Mouse (Mus musculus) intestine, embryonic 15.5 days (tissue): Measurements from ENCODE around the gene Ncor1. TPM values are rescaled to one million over a fixed set of nuclear protein-coding genes. Genes with fewer than 3 reads are reported as not detected.
"Not testable (repeated sequence)": the region's sequence is repeated elsewhere in the genome, so short reads cannot be mapped to it uniquely, and the experiment has no call there.

ENCODE experiments used
- ATAC-seq: fragments of 200-750 bp; cut with Nextera tagmentation; 2 replicates; pipeline ENCODE4 v1.8.0; 2017; ENCODE audit warnings: moderate TSS enrichment, moderate library complexity
- H3K27ac ChIP-seq: fragments of 300-500 bp; sonication (generic); 2 replicates; pipeline ENCODE4 v1.5.1; 2015; ENCODE audit warnings: mild to moderate bottlenecking, inconsistent platforms
- H3K27me3 ChIP-seq: fragments of 300-500 bp; sonication (generic); replicated peaks from 2 replicates; pipeline ENCODE4 v1.6.1; 2015; ENCODE audit warnings: inconsistent platforms
- H3K36me3 ChIP-seq: fragments of 300-500 bp; sonication (generic); 2 replicates; pipeline ENCODE4 v1.6.1; 2015; ENCODE audit warnings: inconsistent platforms
- H3K4me1 ChIP-seq: fragments of 300-500 bp; sonication (generic); replicated peaks from 2 replicates; pipeline ENCODE4 v1.6.1; 2015; ENCODE audit warnings: inconsistent platforms
- H3K4me2 ChIP-seq: fragments of 300-500 bp; sonication (generic); replicated peaks from 2 replicates; pipeline ENCODE4 v1.6.1; 2015; ENCODE audit warnings: mild to moderate bottlenecking, inconsistent platforms
- H3K4me3 ChIP-seq: fragments of 300-500 bp; sonication (generic); replicated peaks from 2 replicates; pipeline ENCODE4 v1.5.1; 2015; ENCODE audit warnings: inconsistent platforms
- H3K9ac ChIP-seq: fragments of 300-500 bp; sonication (generic); 2 replicates; pipeline ENCODE4 v1.6.1; 2015; ENCODE audit warnings: inconsistent platforms
- H3K9me3 ChIP-seq: fragments of 300-500 bp; sonication (generic); 2 replicates; pipeline ENCODE4 v1.6.1; 2016; ENCODE audit warnings: inconsistent platforms
- WGBS: fragments of 180-500 bp; shearing (Covaris S2); methylation state at CpG from one replicate; pipeline ENCODE4 v1.1.7; 2015; 5-methylcytosine and 5-hydroxymethylcytosine counted together
- polyA plus RNA-seq: library from polyadenylated mRNA; unstranded; fragments of >200 nt; fragmentation: Nextera tagmentation; extraction: Ambion mirVana; gene quantifications from 2 replicates; pipeline ENCODE4 v1.2.1, GENCODE M21; 2015

Ncor1 gene
- polyA plus RNA-seq, 1 experiment from 2014 or later = 141 TPM

DNA sequence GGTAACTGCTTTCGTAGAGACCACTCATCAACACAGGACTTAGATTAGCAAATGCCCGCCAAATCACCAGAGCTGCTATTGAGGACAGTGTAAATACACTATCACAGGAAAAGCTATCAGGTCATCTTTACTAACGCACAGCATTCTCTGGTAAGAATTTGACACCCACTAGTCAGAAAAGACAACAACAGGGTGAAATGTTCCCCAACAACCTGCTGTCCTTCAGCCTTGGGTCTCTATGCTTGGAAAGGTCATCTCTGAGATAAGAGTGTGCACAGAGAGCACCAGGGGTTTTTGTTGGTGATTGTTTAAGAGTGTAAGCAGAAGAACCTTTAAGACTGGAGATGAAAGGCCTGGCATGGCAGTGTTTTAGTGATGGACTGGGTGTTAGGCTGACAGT lies 134.7 kb downstream of the Ncor1 start:
- no peak overlapping the region for H3K4me3 ChIP-seq
- H3K27ac ChIP-seq = no peak overlapping the region
- WGBS = 73% methylated on average over 3 of the region's 3 CpGs
- no peak overlapping the region for H3K4me2 ChIP-seq
- H3K9me3 ChIP-seq = no peaks in the 10 kb centered on the region
- ATAC-seq = no peak
- no peaks in the 10 kb centered on the region for H3K27me3 ChIP-seq
- peaks cover 37% of the 10 kb centered on the region for H3K36me3 ChIP-seq
- H3K4me1 ChIP-seq = no peaks in the 10 kb centered on the region
- H3K9ac ChIP-seq = no peak overlapping the region

DNA sequence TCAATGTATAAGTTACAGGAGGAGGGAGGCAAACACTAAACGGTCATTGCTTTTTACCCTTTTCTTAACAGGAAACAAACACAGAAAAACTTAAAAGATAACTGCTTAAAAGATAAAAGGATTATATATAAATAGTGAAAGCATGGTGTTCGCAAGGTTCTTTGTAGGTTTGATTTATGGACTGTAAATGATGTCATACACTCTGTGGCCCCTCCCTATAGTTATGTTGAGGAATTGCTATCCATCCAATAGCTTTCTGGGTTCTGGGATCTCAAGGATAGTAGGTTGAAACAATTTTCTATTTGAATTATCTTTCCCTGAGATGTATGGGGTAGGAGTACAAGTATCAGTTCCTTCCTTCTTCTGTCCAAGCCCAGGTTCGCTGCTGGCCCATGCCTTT lies 138.2 kb downstream of the Ncor1 start:
- peak; percentile 77; the same call in 1 of the 2 replicates for ATAC-seq
- Histone ChIP-seq H3K9me3 (no peaks in the 10 kb centered on the region), H3K9ac (no peak overlapping the region), H3K27ac (no peak overlapping the region), H3K4me3 (no peak overlapping the region), H3K27me3 (no peaks in the 10 kb centered on the region), H3K36me3 (peaks cover 39% of the 10 kb centered on the region), H3K4me1 (no peaks in the 10 kb centered on the region), H3K4me2 (no peak overlapping the region)
- WGBS = 65% methylated on average over 3 of the region's 3 CpGs

DNA sequence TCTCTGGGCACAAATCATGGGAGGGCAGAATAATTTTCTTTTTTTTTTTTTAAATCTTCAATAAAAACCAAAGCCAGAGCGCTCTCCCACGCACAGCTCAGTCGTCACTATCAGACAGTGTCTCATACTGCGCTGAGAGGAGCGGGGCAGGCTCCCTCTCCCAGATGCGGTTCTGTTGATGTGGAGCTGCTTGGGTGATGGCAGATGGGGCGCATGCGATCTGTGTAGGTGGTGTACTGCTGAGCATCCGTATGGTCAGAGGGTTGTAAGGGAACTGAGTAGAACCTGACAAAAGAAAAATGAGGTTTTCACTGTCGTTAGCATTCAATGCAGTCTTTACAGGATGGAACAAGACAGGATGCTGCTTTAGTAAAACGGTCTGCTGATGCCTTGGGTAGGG lies 140.6 kb downstream of the Ncor1 start:
- Histone ChIP-seq H3K27ac (no peak overlapping the region), H3K4me1 (no peaks in the 10 kb centered on the region), H3K27me3 (no peaks in the 10 kb centered on the region), H3K4me3 (no peak overlapping the region), H3K9me3 (no peaks in the 10 kb centered on the region), H3K36me3 (peaks cover 32% of the 10 kb centered on the region), H3K9ac (no peak overlapping the region), H3K4me2 (no peak overlapping the region)
- no peak for ATAC-seq
- WGBS = 89% methylated on average over 11 of the region's 11 CpGs

DNA sequence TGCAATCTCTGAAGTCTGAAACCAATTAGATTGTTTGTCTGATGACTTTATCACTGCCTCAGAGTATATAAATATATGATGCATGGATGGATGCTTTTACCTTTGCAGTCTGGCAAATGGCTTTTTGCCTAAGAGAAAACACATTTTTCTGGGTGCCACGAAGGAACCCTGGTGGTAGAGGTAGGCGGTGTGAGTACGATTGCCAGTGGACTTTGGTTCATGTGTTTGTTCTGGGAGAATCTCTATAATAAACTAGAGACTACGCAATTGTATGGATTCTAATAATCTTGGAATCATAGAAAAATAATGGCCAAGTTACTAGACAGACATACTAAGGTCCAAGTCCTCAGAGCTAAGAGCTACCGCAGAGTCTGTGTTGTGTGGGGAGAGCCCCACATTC lies 143.4 kb downstream of the Ncor1 start:
- Histone ChIP-seq H3K27ac (no peak overlapping the region), H3K4me2 (no peak overlapping the region), H3K9ac (no peak overlapping the region), H3K27me3 (no peaks in the 10 kb centered on the region), H3K4me3 (no peak overlapping the region), H3K9me3 (no peaks in the 10 kb centered on the region), H3K4me1 (no peaks in the 10 kb centered on the region), H3K36me3 (peaks cover 27% of the 10 kb centered on the region)
- ATAC-seq = no peak
- WGBS = 86% methylated on average over 5 of the region's 5 CpGs

GRCm38 (mm10) chr11:62309296-62309695 lies 149.0 kb downstream of the Ncor1 start:
- Histone ChIP-seq H3K4me1 (no peaks in the 10 kb centered on the region), H3K36me3 (0 out of 2 replicates have a peak, but pooled peaks cover 13% of the 10 kb centered on the region), H3K27me3 (no peaks in the 10 kb centered on the region), H3K27ac (no peak overlapping the region), H3K4me3 (no peak overlapping the region), H3K9ac (no peak overlapping the region), H3K9me3 (no peaks in the 10 kb centered on the region), H3K4me2 (no peak overlapping the region)
- no peak for ATAC-seq
- WGBS = 89% methylated on average over 2 of the region's 2 CpGs

GRCm38 (mm10) chr11:62305866-62306265 lies 152.5 kb downstream of the Ncor1 start:
- ATAC-seq = no peak
- H3K4me2 ChIP-seq = no peak overlapping the region
- 0 out of 2 replicates have a peak, but pooled peaks cover 9% of the 10 kb centered on the region for H3K36me3 ChIP-seq
- H3K9me3 ChIP-seq = no peaks in the 10 kb centered on the region
- no peak overlapping the region for H3K4me3 ChIP-seq
- no peak overlapping the region for H3K9ac ChIP-seq
- H3K4me1 ChIP-seq = no peaks in the 10 kb centered on the region
- H3K27ac ChIP-seq = no peak overlapping the region
- H3K27me3 ChIP-seq = no peaks in the 10 kb centered on the region
- 94% methylated on average over 2 of the region's 2 CpGs for WGBS

- H3K4me3 ChIP-seq = no peak overlapping the region
- no peaks in the 10 kb centered on the region for H3K36me3 ChIP-seq
- H3K4me1 ChIP-seq = no peaks in the 10 kb centered on the region
- WGBS = 92% methylated on average over 6 of the region's 6 CpGs
- no peak for ATAC-seq
- H3K27me3 ChIP-seq = no peaks in the 10 kb centered on the region
- H3K9me3 ChIP-seq = no peaks in the 10 kb centered on the region
- no peak overlapping the region for H3K27ac ChIP-seq
- no peak overlapping the region for H3K4me2 ChIP-seq
- H3K9ac ChIP-seq = no peak overlapping the region
Observed at GRCm38 (mm10) chr11:62298883-62299282, 159.5 kb downstream of the Ncor1 start.

GRCm38 (mm10) chr11:62294121-62294520 lies 164.2 kb downstream of the Ncor1 start:
- H3K27ac ChIP-seq = no peak overlapping the region
- H3K9me3 ChIP-seq = no peaks in the 10 kb centered on the region
- peaks cover 3% of the 10 kb centered on the region; the same call in 1 of the 2 replicates for H3K36me3 ChIP-seq
- H3K9ac ChIP-seq = no peak overlapping the region
- H3K4me1 ChIP-seq = no peaks in the 10 kb centered on the region
- H3K27me3 ChIP-seq = no peaks in the 10 kb centered on the region
- ATAC-seq = no peak
- 85% methylated on average over 2 of the region's 2 CpGs for WGBS
- H3K4me3 ChIP-seq = no peak overlapping the region
- H3K4me2 ChIP-seq = no peak overlapping the region

- no peak overlapping the region for H3K27ac ChIP-seq
- H3K4me2 ChIP-seq = no peak overlapping the region
- peaks cover 7% of the 10 kb centered on the region for H3K36me3 ChIP-seq
- no peaks in the 10 kb centered on the region for H3K4me1 ChIP-seq
- H3K9me3 ChIP-seq = no peaks in the 10 kb centered on the region
- no peak for ATAC-seq
- no peak overlapping the region for H3K4me3 ChIP-seq
- 91% methylated on average over 1 of the region's 1 CpGs for WGBS
- no peaks in the 10 kb centered on the region for H3K27me3 ChIP-seq
- no peak overlapping the region for H3K9ac ChIP-seq
Observed at GRCm38 (mm10) chr11:62287700-62288099, 170.6 kb downstream of the Ncor1 start.

DNA sequence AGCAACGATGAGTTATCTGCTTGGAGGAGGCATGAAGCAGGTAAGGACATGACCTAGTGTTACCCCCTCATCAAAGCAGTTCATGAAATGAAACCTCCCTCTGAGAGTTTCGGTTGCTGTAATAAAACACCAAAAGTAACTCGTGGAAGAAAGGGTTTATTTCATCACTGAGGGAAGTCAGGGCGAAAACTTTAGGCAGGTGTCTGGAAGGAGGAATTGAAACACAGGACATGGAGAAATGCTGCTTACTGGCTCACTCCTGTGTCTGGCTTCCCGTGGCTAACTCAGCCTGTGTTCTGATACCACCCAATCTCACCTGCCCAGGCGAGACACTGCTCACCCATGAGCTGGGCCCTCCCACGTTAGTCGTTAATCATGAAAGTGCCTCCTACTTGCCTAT lies 173.3 kb downstream of the Ncor1 start:
- Histone ChIP-seq H3K27ac (no peak overlapping the region), H3K9me3 (no peaks in the 10 kb centered on the region), H3K4me3 (no peak overlapping the region), H3K9ac (no peak overlapping the region), H3K4me2 (no peak overlapping the region), H3K4me1 (no peaks in the 10 kb centered on the region), H3K27me3 (no peaks in the 10 kb centered on the region), H3K36me3 (peaks cover 7% of the 10 kb centered on the region)
- no peak for ATAC-seq
- 82% methylated on average over 8 of the region's 8 CpGs for WGBS

- H3K4me2 ChIP-seq, ATAC-seq, H3K27me3 ChIP-seq, H3K4me3 ChIP-seq, H3K9me3 ChIP-seq, H3K4me1 ChIP-seq, H3K36me3 ChIP-seq, H3K9ac ChIP-seq, H3K27ac ChIP-seq: not testable (repeated sequence)
- 92% methylated on average over 3 of the region's 3 CpGs for WGBS
Observed at GRCm38 (mm10) chr11:62284020-62284419, 174.3 kb downstream of the Ncor1 start.

GRCm38 (mm10) chr11:62281601-62281997 lies 176.7 kb downstream of the Ncor1 start:
- H3K36me3 ChIP-seq = no peaks in the 10 kb centered on the region; the same call in 1 of the 2 replicates
- H3K4me1 ChIP-seq = no peaks in the 10 kb centered on the region
- peak overlapping the region; percentile 94 for H3K27ac ChIP-seq
- H3K4me2 ChIP-seq = peak overlapping the region; percentile 70
- H3K4me3 ChIP-seq = peak overlapping the region; percentile 82
- no peaks in the 10 kb centered on the region for H3K9me3 ChIP-seq
- no peaks in the 10 kb centered on the region for H3K27me3 ChIP-seq
- WGBS = under 1% methylated on average over 43 of the region's 57 CpGs
- peak overlapping the region; percentile 65 for H3K9ac ChIP-seq
- peak; percentile 89 for ATAC-seq

DNA sequence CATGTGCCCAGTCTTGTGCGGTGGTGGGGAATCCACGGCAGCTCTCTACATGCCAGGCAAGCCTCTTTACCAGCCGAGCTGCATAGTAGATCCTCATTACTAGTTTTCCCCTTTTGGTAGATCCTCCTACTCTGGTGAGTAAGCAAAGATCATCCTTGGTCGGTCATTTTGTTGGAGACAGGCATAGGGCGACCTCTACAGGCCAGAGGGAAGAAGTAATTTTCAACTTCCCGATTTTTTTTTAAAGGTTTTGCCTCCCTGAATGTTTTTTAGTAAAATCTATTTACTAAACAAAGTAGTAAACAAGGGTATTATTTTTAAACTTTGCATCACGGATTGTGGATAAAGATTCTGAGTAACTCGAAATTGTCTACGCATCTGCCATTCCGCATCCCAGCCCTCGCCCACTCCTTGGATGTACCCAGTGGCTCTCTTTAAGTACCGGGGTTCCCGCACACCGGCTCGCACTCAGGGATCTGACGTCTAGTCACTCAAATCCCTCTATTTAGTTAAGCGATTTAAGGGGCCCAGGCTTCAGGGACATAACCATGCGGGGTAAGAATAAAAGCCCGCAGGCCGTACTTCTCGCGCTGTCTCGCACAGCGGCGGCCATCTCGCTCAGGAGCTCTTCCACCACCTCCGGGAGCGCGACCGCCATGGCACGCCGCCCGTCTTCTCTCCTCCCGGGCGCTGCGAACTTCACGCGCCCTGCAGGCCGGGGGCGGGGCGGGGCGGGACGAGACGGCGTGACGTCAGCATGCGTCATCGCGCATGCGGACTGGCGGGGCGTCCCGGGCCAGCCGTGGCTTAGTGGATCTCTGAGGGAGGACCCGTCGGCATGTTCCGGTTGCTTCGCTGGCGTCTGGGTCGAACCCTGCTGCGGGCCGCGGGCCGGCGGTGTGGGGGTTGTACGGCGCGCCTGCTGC lies 177.4 kb downstream of the Ncor1 start, which contains the start of the genes Zswim7 and Ttc19:
Gene Zswim7 (minus strand): TSS at position 701 of the 926 bp plus-strand sequence.
Gene Ttc19 (plus strand): TSS at position 799 of the 926 bp plus-strand sequence.
- peak within 1 kb of the TSS; percentile 65 for H3K9ac ChIP-seq
- H3K4me3 ChIP-seq = peak within 1 kb of the TSS; percentile 82
- H3K36me3 ChIP-seq = no peaks in the 10 kb centered on the region; the same call in 1 of the 2 replicates
- H3K27me3 ChIP-seq = no peaks in the 10 kb centered on the region
- H3K27ac ChIP-seq = peak within 1 kb of the TSS; percentile 94
- under 1% methylated on average over 68 of the region's 68 CpGs for WGBS
- no peaks in the 10 kb centered on the region for H3K9me3 ChIP-seq
- H3K4me1 ChIP-seq = no peaks in the 10 kb centered on the region
- peak; percentile 98 for ATAC-seq
- H3K4me2 ChIP-seq = peak within 1 kb of the TSS; percentile 70
